Mouse (Mus musculus) kidney, adult 2 months (tissue): ENCODE data around the gene Syt8. TPM values are rescaled to one million over a fixed set of nuclear protein-coding genes. Genes with fewer than 3 reads are reported as not detected.

ENCODE experiments used
- DNase-seq: peaks from one replicate; pipeline ENCODE4 v3.0.0; 2021
- H3K27ac ChIP-seq: fragments of 200-500 bp; 2 replicates; pipeline ENCODE4 v1.5.1; 2012; ENCODE audit warnings: low read depth, low read length, control low read depth, inconsistent platforms; ENCODE audit not compliant: insufficient read depth
- H3K27me3 ChIP-seq: fragments of 200-500 bp; replicated peaks from 2 replicates; pipeline ENCODE4 v1.6.1; 2012; ENCODE audit warnings: mild to moderate bottlenecking, moderate library complexity, low read length, inconsistent platforms; ENCODE audit not compliant: control insufficient read depth, insufficient read depth
- H3K36me3 ChIP-seq: fragments of 200-500 bp; 2 replicates; pipeline ENCODE4 v1.6.1; 2012; ENCODE audit warnings: mild to moderate bottlenecking, moderate library complexity, low read length, inconsistent platforms; ENCODE audit not compliant: control insufficient read depth, insufficient read depth
- H3K4me1 ChIP-seq: fragments of 200-500 bp; 2 replicates; pipeline ENCODE4 v1.6.1; 2011; ENCODE audit warnings: low read length; ENCODE audit not compliant: control insufficient read depth, insufficient read depth
- H3K4me3 ChIP-seq: fragments of 200-500 bp; 2 replicates; pipeline ENCODE4 v1.5.1; 2011; ENCODE audit warnings: mild to moderate bottlenecking, low read depth, low read length, control low read depth; ENCODE audit not compliant: insufficient read depth
- CTCF ChIP-seq: fragments of 200-500 bp; conservative IDR thresholded peaks from 2 replicates; pipeline ENCODE4 v1.5.1; 2011; ENCODE audit warnings: low read depth, mild to moderate bottlenecking, control low read depth, low read length, moderate library complexity, mixed read lengths; ENCODE audit not compliant: insufficient read depth, insufficient read length
- POLR2A ChIP-seq: fragments of 200-500 bp; IDR thresholded peaks from one replicate; pipeline ENCODE4 v1.6.1; 2011; ENCODE audit warnings: low read depth, low read length, control low read depth
- WGBS: fragments of 180-500 bp; shearing (Covaris S2); methylation state at CpG from one replicate; pipeline ENCODE4 v1.1.7; 2018; 5-methylcytosine and 5-hydroxymethylcytosine counted together
- polyA plus RNA-seq: library from polyadenylated mRNA; depleted of rRNA; stranded (reverse); fragments of >200 nt; gene quantifications from 2 replicates; pipeline ENCODE4 v1.2.3, GENCODE M21; 2012

Syt8 gene
- polyA plus RNA-seq, 1 experiment: 1.8 TPM

DNA sequence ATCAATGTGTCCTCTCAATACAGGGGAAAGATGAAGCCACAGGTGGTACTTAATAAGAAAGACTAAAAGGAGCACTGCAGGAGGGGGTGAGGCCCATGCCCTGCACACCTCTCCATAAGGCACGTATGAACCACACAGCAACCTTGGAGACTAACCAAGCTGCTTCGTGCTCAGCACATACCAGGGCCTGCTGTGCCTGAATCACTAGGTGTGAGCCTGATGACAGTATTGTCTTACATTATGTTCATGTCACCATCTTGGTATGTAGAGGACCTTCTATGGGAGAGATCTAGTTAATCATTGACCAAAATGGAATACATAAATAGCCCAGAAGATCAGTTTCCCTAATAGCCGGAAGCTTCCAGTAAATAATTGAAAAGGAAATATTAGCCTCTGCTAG, 25.0 kb upstream of the Syt8 start:
- no peak for DNase-seq
- Histone ChIP-seq H3K27ac (no peak overlapping the region), H3K4me3 (no peak overlapping the region), H3K27me3 (no peaks in the 10 kb centered on the region), H3K36me3 (no peaks in the 10 kb centered on the region), H3K4me1 (no peaks in the 10 kb centered on the region)
- TF ChIP-seq CTCF: no peak
- no peak for TF ChIP-seq POLR2A
- 83% methylated on average over 3 of the region's 3 CpGs for WGBS

DNA sequence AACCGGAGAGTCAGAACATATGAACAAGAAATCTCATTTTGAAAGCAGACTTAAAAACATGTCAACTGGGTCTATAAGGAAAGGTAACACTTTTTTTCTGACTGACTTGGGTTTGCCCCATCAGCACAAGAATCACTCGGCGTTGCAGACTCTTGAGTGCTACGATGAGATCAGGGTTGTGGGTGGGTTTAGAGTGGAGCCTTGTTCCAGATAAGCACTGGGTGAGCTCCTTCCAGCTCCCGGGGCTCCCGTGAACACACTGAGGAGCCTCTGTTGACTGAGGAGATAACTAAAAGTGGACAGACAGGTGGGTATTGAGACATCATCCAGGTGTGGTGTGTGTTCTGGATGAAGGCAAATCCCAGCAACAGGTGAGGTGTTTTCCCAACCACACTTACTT, 21.4 kb upstream of the Syt8 start:
- H3K27me3 ChIP-seq: no peaks in the 10 kb centered on the region
- no peak overlapping the region for H3K27ac ChIP-seq
- H3K36me3 ChIP-seq: no peaks in the 10 kb centered on the region
- no peak for TF ChIP-seq CTCF
- TF ChIP-seq POLR2A: no peak
- H3K4me1 ChIP-seq: no peaks in the 10 kb centered on the region
- DNase-seq: no peak
- 93% methylated on average over 6 of the region's 6 CpGs for WGBS
- H3K4me3 ChIP-seq: no peak overlapping the region

DNA sequence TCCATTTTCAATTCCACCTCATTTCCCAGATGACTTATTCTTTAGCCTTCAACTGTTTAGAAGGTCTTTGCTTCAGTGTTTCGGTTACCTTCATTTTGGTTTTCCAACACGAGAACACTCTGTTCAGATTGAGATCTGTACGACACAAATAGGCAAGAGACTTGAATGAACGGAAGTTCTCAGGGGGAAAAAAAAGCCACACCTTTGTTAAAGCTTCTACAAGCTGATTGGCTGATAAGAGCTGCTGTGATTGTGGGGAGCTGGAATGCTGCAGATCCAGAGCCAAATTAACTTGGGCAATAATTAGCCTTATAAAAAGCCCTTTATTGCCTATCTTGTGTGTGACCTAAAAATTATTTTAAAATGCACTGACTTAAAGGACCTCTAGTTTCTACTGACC, 19.3 kb upstream of the Syt8 start:
- Histone ChIP-seq H3K27me3 (no peaks in the 10 kb centered on the region), H3K4me3 (no peak overlapping the region), H3K36me3 (no peaks in the 10 kb centered on the region), H3K4me1 (no peaks in the 10 kb centered on the region), H3K27ac (no peak overlapping the region)
- peak; percentile 58 for DNase-seq
- 41% methylated on average over 4 of the region's 4 CpGs for WGBS
- TF ChIP-seq POLR2A: no peak
- TF ChIP-seq CTCF: no peak

DNA sequence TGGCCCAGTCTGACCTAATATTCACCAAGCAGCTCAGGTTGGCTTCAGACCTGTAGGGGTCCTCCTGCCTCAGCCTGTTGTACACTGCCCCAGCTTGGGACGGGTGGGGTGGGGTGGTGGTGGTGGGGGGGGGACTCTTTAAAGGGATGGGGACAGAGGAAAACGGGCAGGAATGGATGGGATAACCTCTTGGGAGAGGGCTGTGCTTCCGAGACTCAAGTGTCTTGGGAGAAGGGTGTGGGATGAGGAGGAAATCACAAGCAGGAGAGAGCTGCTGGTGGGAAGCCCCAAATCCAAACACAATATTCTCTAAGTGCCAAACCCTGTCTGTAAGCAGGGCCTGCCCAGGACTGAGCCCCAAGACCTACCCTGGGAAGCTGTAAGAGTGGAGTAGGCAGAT, 18.4 kb upstream of the Syt8 start:
- TF ChIP-seq CTCF (no peak), POLR2A (no peak)
- no peak overlapping the region for H3K4me3 ChIP-seq

DNA sequence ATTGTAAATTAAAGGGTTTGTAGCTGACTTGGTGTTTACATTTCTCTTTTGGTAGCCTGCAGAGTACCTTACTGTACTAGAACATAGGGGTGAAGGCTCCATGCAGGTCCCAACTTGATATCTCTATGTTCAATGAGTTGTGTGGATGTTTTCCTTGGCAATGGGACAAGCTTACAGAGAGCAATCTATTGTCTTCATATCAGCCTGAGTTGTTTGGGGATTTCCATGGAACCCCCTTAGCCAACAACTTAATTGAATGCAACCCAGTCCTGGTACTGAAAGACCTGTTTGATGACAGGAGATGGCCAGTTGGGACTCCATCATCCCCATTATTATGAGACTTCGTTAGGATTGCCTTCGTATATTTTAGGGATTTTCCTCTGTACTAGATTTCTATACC, 16.6 kb upstream of the Syt8 start:
- Histone ChIP-seq H3K4me3 (no peak overlapping the region), H3K27me3 (no peaks in the 10 kb centered on the region), H3K27ac (no peak overlapping the region), H3K4me1 (no peaks in the 10 kb centered on the region), H3K36me3 (no peaks in the 10 kb centered on the region)
- no peak for DNase-seq
- 87% methylated on average over 2 of the region's 2 CpGs for WGBS
- TF ChIP-seq CTCF: no peak
- TF ChIP-seq POLR2A: no peak

More for the DNA sequence above, 18.4 kb upstream of the Syt8 start:
- Histone ChIP-seq H3K27ac (no peak overlapping the region), H3K27me3 (no peaks in the 10 kb centered on the region), H3K4me1 (no peaks in the 10 kb centered on the region), H3K36me3 (no peaks in the 10 kb centered on the region)
- no peak for DNase-seq
- 74% methylated on average over 3 of the region's 3 CpGs for WGBS

DNA sequence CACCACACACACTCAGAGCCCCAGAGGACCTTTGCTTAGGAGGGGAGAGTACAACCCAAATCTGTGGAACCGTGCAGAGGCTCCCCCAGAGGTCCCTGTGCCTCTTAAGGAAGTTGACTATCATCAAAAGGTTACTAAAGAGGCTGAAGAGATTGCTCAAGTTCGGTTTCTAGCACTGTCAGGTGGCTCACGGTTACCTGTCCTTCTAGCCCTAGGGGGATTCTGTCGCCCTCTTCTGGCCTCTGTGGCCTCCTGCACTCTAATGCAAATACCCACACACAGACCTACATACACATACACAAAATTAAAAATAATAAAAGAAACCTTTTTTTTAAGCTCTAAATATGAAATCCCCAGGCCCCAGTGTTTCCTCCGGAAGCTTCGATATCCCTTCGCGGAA, 16.0 kb upstream of the Syt8 start:
- no peaks in the 10 kb centered on the region for H3K27me3 ChIP-seq
- no peaks in the 10 kb centered on the region for H3K36me3 ChIP-seq
- WGBS: 91% methylated on average over 8 of the region's 8 CpGs
- DNase-seq: no peak
- H3K4me1 ChIP-seq: no peaks in the 10 kb centered on the region
- TF ChIP-seq POLR2A: no peak
- no peak for TF ChIP-seq CTCF
- H3K27ac ChIP-seq: no peak overlapping the region
- no peak overlapping the region for H3K4me3 ChIP-seq

DNA sequence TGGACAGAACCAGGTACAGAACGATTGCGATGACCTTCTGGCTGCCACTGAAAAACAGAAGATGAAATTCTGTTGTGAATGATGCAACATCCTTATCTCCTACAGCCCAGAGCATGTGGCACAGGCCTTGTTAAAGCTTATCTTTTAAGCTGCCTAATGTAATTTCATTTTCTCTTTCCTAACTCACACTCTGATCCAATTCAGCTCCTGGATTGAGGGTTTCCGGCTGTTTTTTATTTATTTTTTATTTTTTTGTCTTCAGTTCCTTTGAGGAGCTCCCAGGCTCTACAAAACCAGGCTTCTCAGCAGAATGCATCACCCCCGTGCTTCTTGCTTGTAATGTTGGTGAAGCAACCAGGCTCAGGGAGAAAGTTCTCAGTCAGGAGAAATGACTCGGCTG, 14.8 kb upstream of the Syt8 start:
- Histone ChIP-seq H3K27me3 (no peaks in the 10 kb centered on the region), H3K36me3 (no peaks in the 10 kb centered on the region), H3K27ac (no peak overlapping the region), H3K4me3 (no peak overlapping the region), H3K4me1 (no peaks in the 10 kb centered on the region)
- WGBS: 80% methylated on average over 5 of the region's 5 CpGs
- no peak for DNase-seq
- TF ChIP-seq CTCF (no peak), POLR2A (no peak)

DNA sequence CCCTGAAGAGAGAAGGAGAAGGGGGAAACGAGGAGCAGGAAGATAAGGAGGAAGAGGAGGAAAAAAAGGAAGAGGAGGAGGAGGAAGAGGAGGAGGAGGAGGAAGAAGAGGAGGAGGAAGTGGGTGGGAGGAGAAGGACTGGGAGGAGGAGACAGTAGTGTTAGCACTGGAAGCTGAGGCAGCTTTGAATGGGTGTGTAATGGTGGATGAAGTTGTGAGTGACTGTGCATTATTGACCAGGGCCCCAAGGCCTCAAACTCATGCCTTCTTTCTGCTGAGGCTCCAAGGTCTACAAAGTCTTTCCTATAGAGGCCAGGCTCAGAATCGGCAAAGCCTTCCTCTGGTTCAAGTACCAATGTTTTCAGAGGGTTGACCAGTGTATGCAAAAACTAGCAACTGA, 12.8 kb upstream of the Syt8 start:
- Histone ChIP-seq H3K4me3 (no peak overlapping the region), H3K4me1 (no peaks in the 10 kb centered on the region), H3K36me3 (no peaks in the 10 kb centered on the region), H3K27ac (no peak overlapping the region), H3K27me3 (no peaks in the 10 kb centered on the region)
- WGBS: 65% methylated on average over 2 of the region's 2 CpGs
- DNase-seq: no peak
- TF ChIP-seq POLR2A: no peak
